Mouse (Mus musculus): Measurements from ENCODE around the gene Srp72.

Gene Srp72

DNA sequence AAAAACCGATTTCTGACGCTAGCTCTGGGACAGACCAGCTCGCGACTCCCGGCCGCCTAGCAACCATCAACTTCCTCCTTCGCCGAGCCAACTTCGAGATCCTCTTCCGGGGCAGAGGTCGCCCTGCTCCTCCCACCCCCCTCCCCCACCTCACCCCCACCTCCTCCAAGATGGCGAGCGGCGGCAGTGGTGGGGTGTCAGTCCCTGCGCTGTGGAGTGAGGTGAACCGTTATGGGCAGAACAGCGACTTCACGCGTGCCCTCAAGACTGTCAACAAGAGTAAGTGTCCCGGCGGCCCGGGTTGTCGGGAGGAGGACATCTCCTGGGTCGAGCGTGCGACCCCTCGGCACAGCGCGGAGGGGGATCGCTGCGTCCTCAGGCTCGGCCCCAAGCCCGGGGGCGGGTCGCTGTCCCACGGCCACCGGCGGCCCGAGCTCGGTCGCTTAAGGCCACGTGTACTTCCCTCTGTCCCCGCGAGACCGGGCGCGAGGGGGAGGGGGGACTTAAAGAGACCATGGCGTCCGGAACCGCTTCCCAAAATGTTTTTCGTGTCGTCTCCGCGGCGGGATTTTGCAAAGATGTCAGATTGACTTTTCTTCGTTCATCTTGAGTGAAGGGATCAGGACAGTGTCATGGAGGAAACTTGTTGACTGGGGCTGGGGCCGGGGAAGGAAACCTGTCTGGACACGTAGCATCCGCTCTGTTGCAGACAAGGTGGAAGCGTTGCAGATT is at the start of gene Srp72:
Gene Srp72, plus strand, starts transcription at position 130 of the 732 bp plus-strand sequence.
- DNase-seq (ENCODE audit: low spot score), result peak; percentile 87

DNA sequence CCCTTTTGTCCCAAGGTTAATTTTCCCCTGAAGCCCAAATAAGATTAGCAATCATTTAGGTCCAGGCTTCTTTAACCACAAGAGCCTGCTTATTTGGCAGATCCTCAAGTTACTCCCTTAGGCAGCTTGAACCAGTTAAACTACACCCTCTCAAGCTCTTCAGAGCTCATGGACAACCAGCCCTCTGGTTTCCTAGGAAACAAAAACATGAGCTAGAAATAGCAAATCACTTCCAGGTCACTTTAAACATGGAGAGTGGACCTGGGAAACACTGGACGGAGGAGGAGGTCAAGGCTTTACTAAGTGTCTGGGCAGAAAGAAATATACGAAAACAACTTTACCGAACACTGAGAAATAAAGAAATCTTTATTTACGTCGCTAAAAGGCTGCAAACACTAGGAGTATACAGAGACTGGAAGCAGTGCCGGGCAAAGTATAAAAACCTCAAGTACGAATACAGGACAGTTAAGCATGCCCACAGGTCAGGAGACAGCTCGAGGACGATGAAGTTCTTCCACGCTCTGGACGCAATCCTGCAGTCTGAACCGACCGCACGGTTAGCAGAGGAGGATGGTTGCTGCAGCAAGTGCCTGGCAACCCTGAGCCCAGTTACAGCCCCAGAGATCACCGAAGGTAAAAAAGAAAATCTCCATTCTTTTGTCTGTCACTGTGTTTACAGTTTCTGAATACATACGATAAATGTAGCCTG is 46.2 kb upstream of the Srp72 start:
- DNase-seq (ENCODE audit: low spot score), result peak; percentile 27

DNA sequence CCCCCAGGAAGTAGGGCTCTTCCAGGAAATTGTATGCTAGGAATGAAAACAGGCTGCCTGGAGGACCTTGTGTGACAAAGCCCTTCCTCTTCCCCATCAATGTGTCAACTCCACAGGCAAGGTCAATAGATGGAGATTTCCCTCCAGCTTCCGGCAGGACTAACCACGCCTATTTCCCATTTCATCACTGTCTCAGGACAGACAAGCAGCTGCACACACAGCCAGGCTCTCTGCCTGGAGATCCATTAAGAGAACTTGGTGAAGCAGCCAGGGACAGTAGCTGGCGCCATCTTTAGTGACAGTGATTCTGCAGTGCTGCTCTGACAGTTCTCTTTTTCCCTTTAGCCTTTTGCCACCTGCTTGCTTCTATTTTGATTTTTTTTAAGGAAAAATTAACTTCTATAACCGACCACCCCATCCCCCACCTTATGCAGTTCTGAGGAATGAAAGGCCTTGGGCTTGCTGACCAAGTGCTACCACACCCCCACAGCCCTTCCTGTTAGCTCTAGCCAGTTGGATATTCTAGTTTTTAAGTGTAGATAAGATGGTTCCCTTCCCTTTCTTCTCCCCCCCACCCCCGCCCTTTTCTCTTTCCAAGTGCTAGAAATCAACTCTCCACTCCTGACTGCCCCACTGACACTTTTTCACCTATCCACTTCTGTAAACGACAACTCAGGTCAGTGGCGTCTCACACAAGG is 45.2 kb upstream of the Srp72 start:
- DNase-seq (ENCODE audit: low spot score), result no peak

DNA sequence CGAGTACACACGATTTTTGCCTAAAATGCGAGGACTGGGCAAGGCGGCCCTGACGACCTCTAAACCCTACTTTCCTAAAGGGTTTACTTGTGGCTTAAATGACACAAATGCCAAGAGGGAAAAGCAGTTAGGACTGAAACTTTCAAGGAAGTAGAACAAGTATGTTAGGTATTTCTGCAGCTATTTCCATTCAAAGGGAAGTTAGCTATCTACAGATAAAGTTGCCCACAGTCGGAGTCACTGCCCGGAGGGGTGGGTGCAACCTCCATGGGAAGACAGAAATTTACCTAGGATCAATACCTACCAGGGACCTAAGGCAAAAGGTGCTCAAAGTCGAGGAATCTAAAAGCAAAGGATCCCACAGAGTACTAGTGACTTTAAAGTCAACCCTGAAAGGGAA is 34.8 kb upstream of the Srp72 start:
- no peak for DNase-seq (ENCODE audit: low spot score)

DNA sequence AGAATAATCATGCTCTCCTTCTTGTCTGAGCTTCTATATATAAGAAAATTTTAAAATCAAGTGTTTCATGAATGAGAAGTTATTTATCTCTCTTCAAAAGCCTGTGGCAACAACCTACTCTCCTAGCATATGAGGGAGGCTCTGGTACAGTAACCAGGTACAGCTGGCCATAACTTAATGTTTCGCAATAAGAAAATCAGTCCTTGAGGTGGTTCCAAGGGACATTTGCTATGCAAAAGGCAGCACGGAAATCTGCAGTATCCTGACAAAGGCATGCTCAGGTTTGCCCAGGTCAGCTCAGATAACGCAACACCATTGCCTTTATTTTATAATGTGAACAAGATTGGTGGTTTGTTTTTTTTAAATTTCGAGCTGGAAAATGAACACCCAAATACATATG is 32.5 kb upstream of the Srp72 start:
- DNase-seq (ENCODE audit: low spot score), result no peak

DNA sequence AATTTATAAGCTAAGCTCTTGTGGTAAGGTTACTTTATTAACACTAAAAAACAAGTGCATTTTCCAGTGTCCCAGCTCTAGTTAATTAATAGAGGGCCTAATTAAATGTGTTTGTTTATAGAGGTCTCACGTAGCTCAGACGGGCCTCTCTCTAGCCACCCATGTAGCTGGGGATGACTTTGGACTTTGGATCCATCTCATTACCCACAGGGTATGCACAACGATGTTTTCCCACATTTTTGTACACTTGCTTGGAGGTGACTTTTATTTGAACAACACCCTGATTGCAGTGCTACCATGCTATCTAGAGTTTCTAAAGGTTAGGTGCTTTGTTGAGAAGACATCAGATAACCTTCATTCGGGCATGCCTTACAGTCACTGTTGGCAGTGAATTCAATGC is 32.0 kb upstream of the Srp72 start:
- DNase-seq (ENCODE audit: low spot score), result no peak

DNA sequence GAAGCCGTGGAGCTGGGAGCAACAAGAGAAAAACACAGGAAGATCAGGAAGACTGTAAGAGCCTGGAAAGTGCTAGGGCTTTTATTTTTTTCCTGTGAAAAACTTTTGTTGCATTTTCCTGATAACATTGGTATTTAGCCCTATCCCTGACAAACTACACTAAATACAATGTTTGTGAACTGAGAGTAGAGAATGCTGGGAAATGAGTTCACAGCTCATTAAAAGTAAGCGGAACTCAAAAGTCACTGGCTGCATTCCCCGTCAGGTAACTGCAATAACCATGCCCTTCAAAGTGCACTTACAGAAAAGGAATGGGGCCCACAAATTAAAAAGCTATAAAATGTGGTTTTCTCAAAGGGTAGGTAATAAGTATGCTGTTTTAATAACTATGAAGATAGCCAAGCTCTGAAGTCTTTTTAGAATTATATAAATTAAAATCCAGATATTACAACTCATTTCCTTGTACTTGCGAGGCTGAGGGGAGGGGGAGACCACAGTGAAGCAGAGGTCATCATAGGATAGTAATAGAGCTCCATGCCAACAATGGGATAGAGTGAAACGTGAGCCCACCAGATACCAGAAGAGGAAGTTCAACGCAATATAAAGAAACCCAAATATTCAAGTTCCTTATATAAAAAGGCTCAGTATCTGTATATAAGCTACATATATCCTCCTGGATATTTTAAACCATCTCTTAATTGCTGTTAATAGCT is 29.4 kb upstream of the Srp72 start:
- no peak for DNase-seq (ENCODE audit: low spot score)

DNA sequence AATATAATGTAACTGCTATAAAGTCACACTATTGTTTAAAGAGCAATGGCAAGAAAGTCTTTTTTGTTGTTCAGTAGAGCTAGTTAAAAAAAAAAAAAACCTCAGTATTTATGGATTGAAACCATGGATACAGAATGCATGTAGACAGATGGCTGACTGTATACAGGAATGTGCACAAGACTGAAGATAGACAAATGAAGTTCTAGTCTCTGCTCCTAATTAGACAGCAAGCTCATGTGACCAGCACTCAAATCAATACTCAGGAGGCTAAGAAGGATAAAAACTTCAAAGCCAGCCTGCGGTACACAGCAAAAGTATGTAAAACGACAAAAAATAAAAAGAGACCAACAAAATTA is 28.8 kb upstream of the Srp72 start:
- DNase-seq (ENCODE audit: low spot score), result no peak

DNA sequence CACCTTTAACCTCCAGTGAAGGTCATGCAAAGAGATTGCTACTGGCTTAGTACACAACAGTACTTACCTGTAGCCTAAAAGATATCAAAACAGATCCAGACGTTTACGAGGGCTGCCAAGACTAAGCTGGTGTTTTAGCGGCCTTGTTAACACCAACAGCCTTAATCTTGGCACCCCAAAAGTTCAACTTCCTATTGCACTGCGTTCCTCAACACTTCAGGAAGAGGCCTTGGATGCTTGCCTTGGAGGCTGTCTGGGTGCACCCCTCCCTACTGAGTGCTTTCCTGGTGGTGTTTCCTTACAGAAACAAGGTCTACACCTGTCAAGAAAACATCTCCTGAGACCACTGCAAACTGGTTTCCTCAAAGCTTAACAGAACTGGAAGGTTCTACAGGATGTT is 27.3 kb upstream of the Srp72 start:
- DNase-seq (ENCODE audit: low spot score), result no peak

DNA sequence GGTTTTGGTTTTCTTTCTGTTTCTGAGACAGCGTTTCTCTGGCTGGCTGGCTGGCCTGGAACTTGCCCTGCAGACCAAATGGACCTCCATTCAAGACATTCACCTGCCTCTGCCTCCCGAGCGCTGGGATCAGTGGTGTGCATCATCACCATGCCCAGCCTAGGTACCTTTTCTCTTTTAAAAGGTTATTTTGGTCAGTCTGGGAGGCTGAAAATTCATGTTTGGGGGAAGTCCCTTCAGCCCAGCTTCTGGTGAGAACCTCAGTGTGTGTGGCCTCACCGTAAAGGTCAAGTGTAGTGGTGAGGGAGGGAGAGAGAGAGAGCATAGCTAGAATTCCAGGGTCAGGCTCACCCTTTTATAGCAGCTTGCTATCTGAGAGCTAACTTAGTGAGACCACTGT is 26.7 kb upstream of the Srp72 start:
- DNase-seq (ENCODE audit: low spot score), result no peak

DNA sequence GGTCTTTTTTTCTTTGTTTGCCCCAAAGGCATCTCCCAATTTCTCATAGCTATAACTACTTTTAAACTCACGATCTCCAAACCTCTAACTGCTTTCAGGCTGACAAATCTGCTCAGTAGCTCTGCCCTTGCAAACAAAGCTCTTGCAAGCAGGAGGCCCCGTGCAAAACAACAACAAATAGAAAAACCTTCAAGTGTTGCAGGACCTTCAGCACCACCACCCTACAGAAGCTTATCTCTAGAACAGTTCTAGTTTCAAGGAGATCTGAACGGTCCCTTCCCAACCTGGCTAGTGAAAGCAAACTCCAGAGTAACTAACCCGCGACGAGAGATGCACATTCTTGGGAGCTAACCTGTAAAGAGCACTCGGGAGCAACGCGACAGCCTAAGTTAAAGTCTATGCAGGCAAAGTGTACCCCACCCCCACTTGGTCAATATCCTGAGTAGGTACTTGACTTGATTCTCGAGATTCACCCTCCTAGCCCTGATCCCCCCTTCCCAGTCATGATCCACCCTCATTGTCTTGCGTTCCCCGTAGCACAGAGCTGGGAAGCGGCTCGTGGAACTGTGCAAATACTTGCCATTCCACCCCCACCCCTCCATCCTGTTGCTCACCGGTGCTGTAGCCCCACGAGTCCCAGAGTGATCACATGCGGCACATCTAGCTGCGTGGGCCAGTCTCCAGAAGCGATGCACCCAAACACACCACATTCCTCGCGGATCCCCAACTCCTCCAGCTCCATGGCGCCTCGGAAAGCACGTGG is 24.0 kb upstream of the Srp72 start:
- peak; percentile 25 for DNase-seq (ENCODE audit: low spot score)

DNA sequence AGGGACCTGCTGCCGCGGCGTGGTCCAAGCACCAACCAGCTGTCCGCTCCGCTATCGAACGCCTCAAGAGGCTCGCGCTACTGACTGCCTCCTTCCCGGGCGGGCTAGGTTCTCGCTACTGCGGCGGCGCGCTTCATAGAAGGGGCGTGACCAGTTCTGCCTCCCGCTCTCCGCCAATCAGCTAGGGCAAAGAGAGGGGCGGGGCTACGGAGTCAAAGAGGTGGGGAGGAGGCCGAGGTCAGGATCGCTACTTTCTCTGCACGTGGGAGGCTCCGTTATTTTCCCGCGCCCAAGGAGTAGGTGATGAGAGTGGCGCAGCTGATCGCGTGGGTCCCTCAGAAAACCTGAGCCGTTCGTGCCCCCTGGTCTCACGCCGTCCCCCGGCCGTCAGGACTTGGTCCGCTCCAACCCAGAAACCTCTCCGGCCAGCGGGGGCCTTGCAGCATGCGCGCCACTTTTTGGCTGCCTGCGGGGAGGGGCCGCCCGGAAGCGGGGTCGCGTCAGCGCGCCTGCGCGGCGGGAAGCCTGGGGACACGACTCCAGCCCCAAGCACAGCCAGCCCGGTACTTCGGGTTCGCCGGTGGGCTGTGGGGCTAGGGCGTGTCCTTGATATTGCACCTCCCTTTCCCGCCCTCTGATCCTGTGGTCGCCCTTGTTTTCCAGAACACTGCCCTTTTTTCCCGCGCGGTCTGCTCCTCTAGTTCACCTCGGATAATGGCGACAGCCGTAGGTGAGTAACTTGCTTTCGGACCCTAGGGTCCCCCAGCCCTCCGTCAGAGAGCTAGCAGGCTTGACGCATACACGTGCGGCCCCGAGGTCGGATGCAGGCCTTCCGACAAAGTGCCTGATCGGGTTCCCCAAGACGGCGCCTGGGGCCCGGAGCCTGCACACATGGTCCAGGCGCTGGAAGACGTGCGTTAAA is 23.1 kb upstream of the Srp72 start, which contains the start of the genes Paics and Ppat:
Gene Paics, plus strand, starts transcription at position 202 of the 922 bp plus-strand sequence.
Gene Ppat, minus strand, starts transcription at position 473 of the 922 bp plus-strand sequence.
- peak; percentile 99 for DNase-seq (ENCODE audit: low spot score)

DNA sequence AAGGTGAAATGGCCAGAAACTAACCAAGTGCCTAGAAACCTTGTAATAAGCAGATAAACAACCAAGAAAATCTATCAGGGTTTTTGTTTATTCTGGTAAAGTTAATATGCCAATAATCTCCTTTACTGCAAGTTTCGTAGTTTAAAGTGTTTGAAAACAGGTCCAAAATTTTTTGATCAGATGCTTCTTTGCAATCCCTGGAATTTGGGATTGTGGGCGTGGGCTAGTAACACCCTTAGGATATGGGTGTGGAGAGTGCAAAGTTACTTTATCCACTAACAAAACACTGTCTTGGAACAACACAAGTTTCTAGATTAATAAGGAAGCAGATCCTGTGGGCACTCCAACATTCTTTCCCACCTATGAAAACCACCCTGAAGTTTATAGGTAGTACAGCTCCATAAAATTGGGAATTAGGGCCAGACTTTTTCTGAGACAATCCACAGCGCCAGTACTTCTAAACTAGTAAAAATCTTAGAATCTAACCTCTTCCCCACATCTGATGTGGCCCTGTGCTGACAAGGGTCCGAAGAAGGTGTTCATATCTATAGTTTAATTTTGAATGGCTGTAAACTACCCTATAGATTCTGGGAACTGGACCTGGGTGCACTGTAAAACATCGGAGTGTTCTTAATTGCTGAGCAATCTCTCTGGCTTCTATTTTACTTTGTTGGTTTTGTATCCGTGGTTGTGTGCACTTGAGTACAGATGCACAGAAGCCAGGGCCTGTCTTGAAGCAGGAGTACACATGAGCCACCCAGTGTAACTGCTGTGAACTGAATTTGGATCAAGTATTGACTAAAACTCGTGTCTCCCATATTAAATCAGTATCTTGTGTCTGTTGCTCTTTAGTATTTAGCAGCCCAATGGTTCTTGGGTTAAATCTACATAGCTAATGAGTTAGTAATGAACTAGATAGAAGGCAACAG is 22.1 kb upstream of the Srp72 start:
- DNase-seq (ENCODE audit: low spot score), result no peak

DNA sequence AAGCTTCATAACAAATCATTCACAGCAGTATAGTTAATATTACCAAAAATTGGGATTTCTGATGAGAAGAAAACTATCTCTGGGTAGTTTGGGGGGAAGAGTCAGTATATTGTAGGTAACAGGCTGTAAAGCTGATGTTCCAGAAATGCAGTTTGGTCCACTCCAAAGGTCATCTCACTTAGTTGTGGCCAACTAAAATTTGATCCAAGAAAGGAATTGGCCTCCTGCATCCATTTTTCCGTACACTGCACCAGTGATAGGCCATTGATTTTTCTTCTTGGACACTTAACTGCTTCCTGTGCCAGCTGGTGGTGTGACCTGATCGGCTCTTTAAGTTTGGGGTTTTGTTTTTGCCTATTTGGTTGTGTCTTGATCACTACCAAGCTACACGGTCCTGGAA is 20.7 kb upstream of the Srp72 start:
- DNase-seq (ENCODE audit: low spot score), result no peak

DNA sequence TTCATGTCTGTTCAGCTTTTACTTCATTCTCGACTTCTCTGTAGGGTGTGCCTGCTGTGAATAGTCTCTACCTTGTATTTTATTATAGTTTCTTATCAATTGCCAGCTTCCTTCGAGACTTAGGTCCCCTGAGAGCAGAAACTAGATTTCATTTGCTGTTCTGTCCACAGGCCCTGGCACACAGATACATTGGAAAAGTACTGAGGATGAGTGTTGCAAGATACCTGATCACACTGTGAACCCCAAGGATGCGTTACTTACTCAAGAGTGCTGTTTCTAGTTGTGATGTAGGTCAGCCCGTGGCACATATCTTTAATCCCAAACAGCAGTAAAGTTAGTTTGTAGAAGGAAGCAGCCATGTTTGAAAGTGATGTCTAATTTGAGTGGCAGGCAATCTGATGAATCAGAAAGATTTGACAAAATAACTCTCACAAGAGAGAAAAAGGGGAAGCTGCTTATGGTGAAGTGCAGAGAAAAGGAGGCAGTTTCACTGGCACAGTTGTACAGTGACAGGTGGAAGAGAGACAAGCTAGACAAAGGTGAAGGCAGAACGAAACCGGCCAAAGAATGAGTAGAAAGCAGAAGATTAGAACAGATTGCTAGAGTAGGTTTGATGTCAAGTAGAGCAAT is 20.1 kb upstream of the Srp72 start:
- no peak for DNase-seq (ENCODE audit: low spot score)

DNA sequence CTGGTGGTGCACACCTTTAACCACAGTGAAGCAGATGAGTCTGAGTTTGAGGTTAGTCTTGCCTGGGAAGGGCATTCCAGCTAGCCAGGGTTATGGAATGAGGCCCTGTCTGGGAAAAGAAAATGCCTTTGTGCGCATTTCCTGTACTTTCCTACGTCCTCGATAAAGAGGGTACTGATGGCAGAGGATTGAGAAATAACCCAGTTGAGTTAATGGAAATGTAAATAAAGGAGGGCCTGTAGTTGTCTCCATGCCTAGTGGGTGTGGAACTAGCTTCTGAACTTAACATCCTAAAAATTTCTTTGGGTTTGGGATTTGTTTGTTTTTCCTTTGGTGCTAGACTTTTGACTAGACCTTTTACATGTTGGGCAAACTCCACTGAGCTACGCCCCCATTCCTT is 19.0 kb upstream of the Srp72 start:
- DNase-seq (ENCODE audit: low spot score), result no peak

DNA sequence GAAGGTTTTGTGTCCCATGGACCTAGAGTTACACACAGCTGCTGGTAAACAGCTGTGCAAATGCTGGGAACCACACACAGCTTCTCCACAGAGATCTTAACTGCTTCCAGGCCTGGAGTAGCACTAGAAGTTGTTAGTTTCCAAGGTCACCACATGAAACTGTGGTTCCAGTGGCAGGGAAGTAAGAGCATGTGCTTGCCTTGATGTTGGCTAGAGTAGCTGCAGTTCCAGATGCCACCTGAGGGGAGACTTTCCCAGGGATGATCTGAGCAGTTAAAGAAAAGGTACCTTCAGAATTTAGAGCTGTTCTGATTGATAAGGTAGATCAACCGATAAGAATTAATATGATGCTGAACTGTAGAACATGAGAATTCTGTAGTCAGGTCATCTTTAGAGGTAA is 16.5 kb upstream of the Srp72 start:
- no peak for DNase-seq (ENCODE audit: low spot score)

DNA sequence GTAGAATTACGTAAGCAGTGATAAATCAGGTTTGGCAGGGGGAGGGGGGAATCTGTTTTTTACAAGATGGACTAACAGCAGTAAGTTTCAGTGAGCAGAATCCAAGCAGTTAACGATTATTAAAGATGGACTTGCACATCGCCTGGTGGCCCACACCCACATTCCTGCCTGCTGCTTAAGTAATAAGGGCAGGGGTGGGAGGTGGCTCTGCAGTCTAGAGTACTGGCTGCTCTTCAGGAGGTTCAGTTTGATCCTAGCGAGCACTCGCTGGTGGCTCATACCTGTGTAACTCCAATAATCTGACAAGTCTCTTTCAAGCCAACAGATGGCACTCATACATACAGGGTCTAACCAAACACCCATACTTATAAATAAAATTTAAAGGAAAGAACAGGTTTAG is 14.9 kb upstream of the Srp72 start:
- DNase-seq (ENCODE audit: low spot score), result no peak

DNA sequence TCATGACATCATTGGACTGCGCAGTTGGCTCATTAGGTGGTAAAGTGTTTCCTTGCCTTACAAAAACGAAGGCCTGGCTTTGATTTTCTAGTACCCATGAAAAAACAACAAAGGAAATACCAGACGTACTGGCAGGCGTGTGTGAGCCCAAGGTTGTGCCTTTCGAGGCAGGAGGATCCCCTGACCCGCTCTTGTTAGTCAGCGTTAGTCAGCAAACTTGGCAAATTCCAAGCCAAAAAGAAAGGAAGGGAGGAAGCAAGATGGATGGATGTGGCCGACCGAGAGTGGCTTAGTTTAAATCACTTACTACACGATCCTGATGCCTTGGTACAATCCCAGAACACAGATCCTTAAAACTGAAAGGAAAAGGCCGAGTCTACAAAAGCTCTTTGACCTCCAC is 11.9 kb upstream of the Srp72 start:
- no peak for DNase-seq (ENCODE audit: low spot score)
